Mouse (Mus musculus): ENCODE results near the gene Gm7271. TPM values are rescaled to one million over a fixed set of nuclear protein-coding genes. Genes with fewer than 3 reads are reported as not detected.

Gene Gm7271
- total and polyA plus RNA-seq, 3 experiments, result not detected

DNA sequence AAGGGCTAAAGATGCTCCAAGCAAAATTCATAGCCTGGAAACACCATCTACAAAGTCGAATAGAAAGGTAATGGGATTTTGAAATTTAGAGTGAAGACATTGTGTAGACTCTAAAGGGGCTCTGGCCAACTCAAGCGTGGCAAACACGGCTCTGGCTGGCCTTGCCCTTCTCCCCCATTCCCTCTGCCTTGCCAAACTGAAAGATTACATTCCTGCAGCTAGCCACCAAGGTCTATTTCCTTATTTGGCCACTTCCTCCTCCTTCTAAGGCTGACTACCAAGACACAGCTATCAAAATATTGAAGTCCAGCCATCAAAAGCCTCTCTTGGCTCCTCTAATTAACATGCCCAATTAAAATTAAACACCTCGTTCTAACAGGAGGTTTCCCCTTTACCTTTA is 41.2 kb downstream of the Gm7271 start:
- H3K79me2 ChIP-seq (ENCODE audit: control insufficient read depth, insufficient read depth, low read length, poor library complexity), result peaks cover 7% of the 10 kb centered on the region
- TF ChIP-seq CTCF (IDR thresholded peaks at IDR 0.05 in 2 of 3, conservative IDR thresholded peaks at IDR 0.05 in 1 of 3; ENCODE audit: control insufficient read depth in 1 of 3, insufficient read depth in 1 of 3, low read depth in 2 of 3, low read length in 3 of 3, poor library complexity in 1 of 3, severe bottlenecking in 1 of 3) (no peak), JUND (IDR thresholded peaks at IDR 0.05; ENCODE audit: low read depth, low read length) (no peak), USF2 (IDR thresholded peaks at IDR 0.05; ENCODE audit: borderline replicate concordance in 1 of 2, insufficient read depth in 1 of 2, low read depth in 1 of 2, low read length in 2 of 2) (no peak), MAFK (IDR thresholded peaks at IDR 0.05; ENCODE audit: borderline replicate concordance, low read depth, low read length) (no peak), MEF2A (IDR thresholded peaks at IDR 0.05; ENCODE audit: extremely low read depth, insufficient replicate concordance, low read depth, low read length, poor library complexity, severe bottlenecking) (no peak), TAL1 (IDR thresholded peaks at IDR 0.05; ENCODE audit: low read length) (no peak), CHD2 (IDR thresholded peaks at IDR 0.05; ENCODE audit: low read length) (no peak), NRF1 (IDR thresholded peaks at IDR 0.05; ENCODE audit: insufficient read depth, low read depth, low read length, poor library complexity, severe bottlenecking) (no peak), POLR2AphosphoS2 (IDR thresholded peaks at IDR 0.05; ENCODE audit: low read length) (no peak), MXI1 (IDR thresholded peaks at IDR 0.05; ENCODE audit: low read depth, low read length) (no peak), CHD1 (IDR thresholded peaks at IDR 0.05; ENCODE audit: low read depth, low read length) (no peak), NELFE (IDR thresholded peaks at IDR 0.05; ENCODE audit: low read depth, low read length) (no peak), SIN3A (IDR thresholded peaks at IDR 0.05; ENCODE audit: low read length) (no peak), POLR2A (IDR thresholded peaks at IDR 0.05; ENCODE audit: control insufficient read depth in 1 of 2, insufficient read depth in 1 of 2, low read depth in 1 of 2, low read length in 2 of 2, poor library complexity in 1 of 2) (no peak), ZNF384 (IDR thresholded peaks at IDR 0.05; ENCODE audit: low read depth, low read length) (no peak), ZKSCAN1 (IDR thresholded peaks at IDR 0.05; ENCODE audit: low read depth, low read length) (no peak), GABPA (IDR thresholded peaks at IDR 0.05; ENCODE audit: low read depth, low read length) (no peak)
- no peaks in the 10 kb centered on the region; a peak in 1 of 4 replicates for H3K27me3 ChIP-seq (ENCODE audit: control insufficient read depth in 1 of 2, insufficient read depth in 2 of 2, low read length in 2 of 2)
- 0 out of 2 replicates have a peak overlapping the region, but pooled peaks have one; percentile 6 for H3K27ac ChIP-seq (ENCODE audit: control insufficient read depth, low read depth, low read length)
- no peaks in the 10 kb centered on the region for H3K9me3 ChIP-seq (replicated peaks; ENCODE audit: insufficient read depth, low read length)
- peak; percentile 59 for DNase-seq (ENCODE audit: low read depth, low spot score)
- H3K36me3 ChIP-seq (ENCODE audit: control insufficient read depth in 1 of 2, insufficient read depth in 2 of 2, low read length in 2 of 2), result peaks cover 0 to 19% of the 10 kb centered on the region in 2 experiments; a peak in 2 of 4 replicates
- H3K9ac ChIP-seq (ENCODE audit: control insufficient read depth, low read depth, low read length, poor library complexity, severe bottlenecking), result peak overlapping the region; percentile 43
- H3K4me3 ChIP-seq (ENCODE audit: control insufficient read depth in 1 of 2, insufficient read depth in 1 of 2, low read depth in 2 of 2, low read length in 2 of 2), result peak overlapping the region; percentile 35 to 60
- peaks cover 6 to 8% of the 10 kb centered on the region in 2 experiments for H3K4me1 ChIP-seq (ENCODE audit: control insufficient read depth in 1 of 2, insufficient read depth in 2 of 2, low read length in 2 of 2)

DNA sequence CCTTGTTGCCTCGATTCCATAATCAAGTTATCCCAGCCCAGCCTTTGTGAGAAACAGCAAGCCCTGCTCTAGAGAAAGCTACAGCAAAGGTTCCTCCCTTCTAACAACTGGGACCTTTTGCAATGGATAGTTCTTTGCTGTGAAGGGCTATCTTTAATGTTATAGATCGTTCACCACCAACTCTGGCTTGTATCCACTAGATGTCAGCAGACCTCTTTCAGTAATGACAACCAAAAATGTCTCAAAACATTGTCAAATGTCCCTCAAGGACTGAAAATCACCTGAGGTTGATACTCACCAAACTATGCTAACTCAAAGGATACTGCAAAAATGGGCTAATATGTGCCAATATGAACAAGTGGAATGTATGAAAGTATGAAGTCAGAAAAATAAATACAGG is 42.0 kb downstream of the Gm7271 start:
- no peaks in the 10 kb centered on the region for H3K9me3 ChIP-seq (replicated peaks; ENCODE audit: insufficient read depth, low read length)
- no peak overlapping the region for H3K27ac ChIP-seq (ENCODE audit: control insufficient read depth, low read depth, low read length)
- peak overlapping the region; percentile 35 to 60 for H3K4me3 ChIP-seq (ENCODE audit: control insufficient read depth in 1 of 2, insufficient read depth in 1 of 2, low read depth in 2 of 2, low read length in 2 of 2)
- H3K27me3 ChIP-seq (ENCODE audit: control insufficient read depth in 1 of 2, insufficient read depth in 2 of 2, low read length in 2 of 2), result no peaks in the 10 kb centered on the region
- H3K4me1 ChIP-seq (ENCODE audit: control insufficient read depth in 1 of 2, insufficient read depth in 2 of 2, low read length in 2 of 2), result peaks cover 8 to 11% of the 10 kb centered on the region in 2 experiments
- H3K36me3 ChIP-seq (ENCODE audit: control insufficient read depth in 1 of 2, insufficient read depth in 2 of 2, low read length in 2 of 2), result peaks cover 0 to 26% of the 10 kb centered on the region in 2 experiments; a peak in 2 of 4 replicates
- peak; percentile 76 for DNase-seq (ENCODE audit: low read depth, low spot score)
- H3K9ac ChIP-seq (ENCODE audit: control insufficient read depth, low read depth, low read length, poor library complexity, severe bottlenecking), result peak overlapping the region; percentile 43
- peaks cover 11% of the 10 kb centered on the region for H3K79me2 ChIP-seq (ENCODE audit: control insufficient read depth, insufficient read depth, low read length, poor library complexity)
- TF ChIP-seq ETS1 (IDR thresholded peaks at IDR 0.05; ENCODE audit: low read depth, low read length) (no peak), GABPA (IDR thresholded peaks at IDR 0.05; ENCODE audit: low read depth, low read length) (no peak), JUND (IDR thresholded peaks at IDR 0.05; ENCODE audit: low read depth, low read length) (no peak), TAL1 (IDR thresholded peaks at IDR 0.05; ENCODE audit: low read length) (no peak), ZKSCAN1 (IDR thresholded peaks at IDR 0.05; ENCODE audit: low read depth, low read length) (no peak), BHLHE40 (IDR thresholded peaks at IDR 0.05; ENCODE audit: borderline replicate concordance, low read depth, low read length) (no peak), POLR2A (IDR thresholded peaks at IDR 0.05; ENCODE audit: control insufficient read depth in 1 of 2, insufficient read depth in 1 of 2, low read depth in 1 of 2, low read length in 2 of 2, poor library complexity in 1 of 2) (no peak), GATA1 (IDR thresholded peaks at IDR 0.05; ENCODE audit: low read depth, low read length) (peak; percentile 38; the same call in 1 of the 2 replicates), POLR2AphosphoS2 (IDR thresholded peaks at IDR 0.05; ENCODE audit: low read length) (no peak), TBP (IDR thresholded peaks at IDR 0.05; ENCODE audit: low read depth, low read length) (peak; percentile 40; the same call in 1 of the 2 replicates), CTCF (IDR thresholded peaks at IDR 0.05 in 2 of 3, conservative IDR thresholded peaks at IDR 0.05 in 1 of 3; ENCODE audit: control insufficient read depth in 1 of 3, insufficient read depth in 1 of 3, low read depth in 2 of 3, low read length in 3 of 3, poor library complexity in 1 of 3, severe bottlenecking in 1 of 3) (peak in 2 of 3 experiments; percentile 68 to 92; a peak in 4 of 6 replicates), MYB (IDR thresholded peaks at IDR 0.05; ENCODE audit: low read depth, low read length) (no peak), KAT2A (conservative IDR thresholded peaks at IDR 0.05; ENCODE audit: low read depth, low read length) (no peak), ELF1 (IDR thresholded peaks at IDR 0.05; ENCODE audit: low read depth, low read length) (no peak), MYC (IDR thresholded peaks at IDR 0.05; ENCODE audit: low read depth, low read length) (no peak), MAX (IDR thresholded peaks at IDR 0.05; ENCODE audit: low read length) (no peak), ZNF384 (IDR thresholded peaks at IDR 0.05; ENCODE audit: low read depth, low read length) (no peak), POLR2AphosphoS5 (IDR thresholded peaks at IDR 0.05; ENCODE audit: borderline replicate concordance, low read depth, low read length) (no peak), NELFE (IDR thresholded peaks at IDR 0.05; ENCODE audit: low read depth, low read length) (no peak), SMC3 (IDR thresholded peaks at IDR 0.05; ENCODE audit: low read depth, low read length) (peak; percentile 76), TCF12 (IDR thresholded peaks at IDR 0.05; ENCODE audit: low read depth, low read length) (no peak)

Measured in MEL (cell line).